Mouse (Mus musculus): Measurements from ENCODE around the gene Gtf2a2. TPM values are rescaled to one million over a fixed set of nuclear protein-coding genes. Genes with fewer than 3 reads are reported as not detected.
"Not testable (repeated sequence)": the region's sequence is repeated elsewhere in the genome, so short reads cannot be mapped to it uniquely, and the experiment has no call there.

Gene Gtf2a2
- polyA plus RNA-seq, 1 experiment from 2014 or later, result 148 TPM

DNA sequence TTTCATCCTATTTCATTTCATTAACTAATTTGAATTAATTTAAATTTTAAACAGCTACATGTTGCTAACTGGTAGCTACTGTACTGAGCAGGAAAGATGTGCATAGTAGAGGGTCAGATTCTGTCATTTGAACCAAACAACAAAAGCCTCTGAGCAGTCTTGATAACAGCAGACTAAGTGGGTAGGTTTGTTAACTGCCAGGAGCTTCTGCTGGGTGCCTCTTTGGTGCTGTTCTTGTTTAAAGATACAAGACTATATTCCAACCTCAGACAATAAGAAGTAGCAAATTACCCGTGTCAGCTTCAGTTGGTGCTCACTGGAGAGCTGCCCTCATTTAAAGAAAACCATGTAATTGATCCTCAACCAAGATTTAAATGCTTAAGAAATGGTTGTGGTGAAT lies 9.3 kb downstream of the Gtf2a2 start:
- 51% methylated on average over 1 of the region's 1 CpGs for WGBS
- H3K4me1 ChIP-seq (replicated peaks), result peaks cover 22% of the 10 kb centered on the region
- no peaks in the 10 kb centered on the region for H3K9me3 ChIP-seq (replicated peaks)

DNA sequence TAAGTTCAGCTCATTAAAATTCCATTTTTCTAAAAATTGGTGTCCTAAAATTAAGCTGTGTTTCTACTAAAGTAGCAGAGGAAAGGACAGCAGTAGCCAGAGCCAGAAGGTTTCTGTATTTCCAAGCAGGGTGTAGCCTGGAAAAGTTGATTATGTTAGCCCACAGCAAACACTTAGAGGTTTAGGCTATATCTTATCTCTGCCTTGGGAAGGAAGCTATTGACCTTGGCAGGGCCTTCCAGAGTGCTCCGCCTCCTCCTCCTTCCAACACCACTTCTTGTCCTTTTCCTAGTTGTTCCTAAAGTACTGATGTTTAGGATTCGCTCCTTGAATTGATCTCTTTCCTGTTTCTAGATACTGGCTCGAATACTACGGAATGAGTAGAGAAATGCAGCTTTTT lies 9.7 kb downstream of the Gtf2a2 start:
- Histone ChIP-seq H3K27me3 (replicated peaks) (no peaks in the 10 kb centered on the region), H3K9me3 (replicated peaks) (no peaks in the 10 kb centered on the region), H3K4me1 (replicated peaks) (peaks cover 22% of the 10 kb centered on the region), H3K27ac (ENCODE audit: poor library complexity, severe bottlenecking) (no peak overlapping the region), H3K9ac (no peak overlapping the region), H3K36me3 (peaks cover 16% of the 10 kb centered on the region), H3K4me2 (no peak overlapping the region), H3K4me3 (no peak overlapping the region)
- ATAC-seq (ENCODE audit: insufficient number of reproducible peaks, low FRiP score), result peak; percentile 82
- WGBS, result 47% methylated on average over 4 of the region's 4 CpGs

More for the DNA sequence above, 9.3 kb downstream of the Gtf2a2 start:
- H3K27me3 ChIP-seq (replicated peaks), result no peaks in the 10 kb centered on the region
- H3K9ac ChIP-seq, result 0 out of 2 replicates have a peak overlapping the region, but pooled peaks have one; percentile 13
- peaks cover 17% of the 10 kb centered on the region for H3K36me3 ChIP-seq
- H3K4me2 ChIP-seq, result no peak overlapping the region
- H3K4me3 ChIP-seq, result no peak overlapping the region
- no peak for ATAC-seq (ENCODE audit: insufficient number of reproducible peaks, low FRiP score)
- peak overlapping the region; percentile 64; the same call in 1 of the 2 replicates for H3K27ac ChIP-seq (ENCODE audit: poor library complexity, severe bottlenecking)

DNA sequence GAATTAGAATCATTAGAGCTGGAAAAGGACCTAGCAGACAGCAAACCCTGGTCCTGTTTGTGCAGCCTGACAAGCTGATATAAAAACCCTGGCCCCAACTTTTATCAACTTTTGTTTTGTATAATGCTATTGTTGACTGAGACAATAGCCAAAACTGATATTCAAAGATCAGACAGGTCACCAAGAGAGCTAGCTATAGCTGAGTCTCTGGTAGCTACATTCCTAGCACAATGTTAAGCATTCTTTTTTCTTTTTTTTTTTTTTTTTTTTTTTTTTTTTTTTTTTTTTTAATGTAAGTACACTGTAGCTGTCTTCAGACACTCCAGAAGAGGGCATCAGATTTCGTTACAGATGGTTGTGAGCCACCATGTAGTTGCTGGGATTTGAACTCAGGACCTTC lies 11.3 kb downstream of the Gtf2a2 start:
- peaks cover 22% of the 10 kb centered on the region for H3K4me1 ChIP-seq (replicated peaks)
- H3K27ac ChIP-seq (ENCODE audit: poor library complexity, severe bottlenecking); H3K9ac ChIP-seq; H3K9me3 ChIP-seq (replicated peaks); H3K4me3 ChIP-seq; H3K27me3 ChIP-seq (replicated peaks); H3K4me2 ChIP-seq; ATAC-seq (ENCODE audit: insufficient number of reproducible peaks, low FRiP score): not testable (repeated sequence)
- WGBS, result 80% methylated on average over 1 of the region's 1 CpGs
- H3K36me3 ChIP-seq, result peaks cover 12% of the 10 kb centered on the region

DNA sequence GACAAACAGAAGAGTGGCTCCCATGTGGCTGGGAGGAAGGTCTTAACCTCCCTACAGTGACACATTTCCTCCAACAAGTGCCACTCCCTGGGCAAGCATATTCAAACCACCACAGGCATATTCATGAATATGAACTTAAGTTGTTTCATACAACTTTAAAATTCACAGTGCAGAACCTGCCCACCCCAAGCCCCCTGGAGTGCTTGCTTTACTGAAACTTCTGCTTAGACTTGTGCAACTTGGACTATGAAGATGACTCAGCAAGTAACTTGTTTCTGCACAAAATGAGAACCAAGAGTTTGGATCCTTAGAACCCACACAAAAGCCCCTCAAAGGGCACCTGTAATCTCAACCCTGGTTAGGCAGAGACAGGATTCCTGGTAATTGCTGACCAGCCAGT lies 12.3 kb downstream of the Gtf2a2 start:
- Histone ChIP-seq H3K9ac (no peak overlapping the region), H3K27me3 (replicated peaks) (no peaks in the 10 kb centered on the region), H3K27ac (ENCODE audit: poor library complexity, severe bottlenecking) (no peak overlapping the region), H3K4me2 (no peak overlapping the region), H3K9me3 (replicated peaks) (no peaks in the 10 kb centered on the region), H3K4me1 (replicated peaks) (peaks cover 22% of the 10 kb centered on the region), H3K4me3 (no peak overlapping the region), H3K36me3 (peaks cover 8% of the 10 kb centered on the region)
- ATAC-seq (ENCODE audit: insufficient number of reproducible peaks, low FRiP score), result no peak

DNA sequence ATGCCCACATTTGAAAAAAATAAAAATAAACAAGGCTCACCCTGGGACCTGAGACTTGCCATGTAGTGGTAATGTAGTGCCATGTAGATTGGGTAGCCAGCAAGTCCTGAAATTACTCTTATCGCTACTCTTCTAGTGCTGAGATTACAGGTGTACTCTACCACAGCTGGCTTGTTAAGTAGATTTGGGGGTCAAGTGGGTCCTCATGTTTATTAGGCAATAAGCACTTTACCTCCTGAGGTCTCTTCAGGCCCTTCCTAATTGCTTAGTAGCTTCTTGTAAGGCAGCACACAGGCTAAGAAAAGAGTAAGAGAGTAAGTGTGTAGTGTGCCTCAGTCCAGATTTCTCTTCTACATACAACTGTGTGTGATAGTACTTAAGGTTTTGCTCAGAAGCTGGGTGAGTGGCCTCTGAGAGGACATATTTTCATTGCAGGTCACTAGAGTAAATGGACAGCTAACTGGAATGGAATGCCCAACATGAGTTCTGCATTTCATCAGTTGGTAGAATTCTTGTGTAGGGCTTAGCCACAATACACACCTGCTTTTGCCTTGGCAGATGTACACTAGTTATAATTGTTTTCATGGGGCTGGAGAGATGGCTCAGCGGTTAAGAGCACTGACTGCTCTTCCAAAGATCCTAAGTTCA lies 13.1 kb downstream of the Gtf2a2 start:
- Histone ChIP-seq H3K4me3 (no peak overlapping the region), H3K9me3 (replicated peaks) (no peaks in the 10 kb centered on the region), H3K4me1 (replicated peaks) (peaks cover 22% of the 10 kb centered on the region), H3K27ac (ENCODE audit: poor library complexity, severe bottlenecking) (no peak overlapping the region), H3K9ac (no peak overlapping the region), H3K4me2 (no peak overlapping the region), H3K36me3 (peaks cover 3% of the 10 kb centered on the region), H3K27me3 (replicated peaks) (no peaks in the 10 kb centered on the region)
- WGBS, result 89% methylated on average over 2 of the region's 2 CpGs
- no peak for ATAC-seq (ENCODE audit: insufficient number of reproducible peaks, low FRiP score)

DNA sequence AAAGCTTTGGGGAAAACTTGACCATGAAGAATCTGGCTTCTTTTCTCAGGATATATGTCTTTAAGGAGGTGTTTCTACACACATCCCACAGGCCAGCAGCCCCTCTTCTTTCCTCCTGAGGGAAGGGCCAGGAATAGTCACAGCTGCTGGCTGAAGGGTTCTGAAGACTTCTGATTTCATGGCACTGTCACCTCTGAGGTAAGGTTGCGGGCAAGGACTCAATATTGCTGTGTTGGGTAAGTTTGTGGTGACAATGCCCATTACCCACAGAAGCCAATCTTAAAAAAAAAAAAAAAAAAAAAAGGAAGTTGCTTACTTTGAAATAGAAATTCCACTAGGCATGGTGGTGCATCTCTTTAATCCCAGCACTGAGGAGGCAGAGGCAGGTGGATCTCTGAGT lies 19.8 kb downstream of the Gtf2a2 start:
- Histone ChIP-seq H3K4me2 (no peak overlapping the region), H3K27ac (ENCODE audit: poor library complexity, severe bottlenecking) (no peak overlapping the region), H3K4me1 (replicated peaks) (0 out of 2 replicates have a peak, but pooled peaks cover 5% of the 10 kb centered on the region), H3K27me3 (replicated peaks) (0 out of 2 replicates have a peak, but pooled peaks cover 3% of the 10 kb centered on the region), H3K9ac (no peak overlapping the region), H3K36me3 (no peaks in the 10 kb centered on the region), H3K4me3 (no peak overlapping the region), H3K9me3 (replicated peaks) (no peaks in the 10 kb centered on the region)
- no peak for ATAC-seq (ENCODE audit: insufficient number of reproducible peaks, low FRiP score)
- WGBS, result 81% methylated on average over 1 of the region's 1 CpGs

DNA sequence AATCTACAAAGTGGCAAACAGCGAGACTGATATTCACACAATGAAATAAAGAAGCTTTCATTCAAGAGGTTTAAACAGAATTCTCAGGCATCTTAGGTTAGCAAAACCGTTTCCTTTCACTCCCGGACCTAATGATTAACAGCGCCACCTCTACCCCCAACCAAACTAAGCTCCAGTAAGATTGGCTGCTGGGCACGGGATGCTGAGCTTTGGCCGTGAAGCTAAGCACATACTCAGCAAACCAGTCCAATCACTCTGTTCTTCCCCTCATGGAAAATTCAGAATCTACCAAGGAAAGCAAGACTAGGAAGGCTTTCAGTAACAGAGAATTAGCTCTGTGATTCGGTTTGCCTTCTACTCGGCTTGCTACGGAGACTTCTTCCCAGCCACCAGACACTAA lies 20.7 kb downstream of the Gtf2a2 start:
- H3K4me3 ChIP-seq, result no peak overlapping the region
- no peak for ATAC-seq (ENCODE audit: insufficient number of reproducible peaks, low FRiP score)
- H3K9me3 ChIP-seq (replicated peaks), result no peaks in the 10 kb centered on the region
- no peak overlapping the region for H3K27ac ChIP-seq (ENCODE audit: poor library complexity, severe bottlenecking)
- no peak overlapping the region for H3K9ac ChIP-seq
- H3K4me1 ChIP-seq (replicated peaks), result 0 out of 2 replicates have a peak, but pooled peaks cover 5% of the 10 kb centered on the region
- H3K4me2 ChIP-seq, result no peak overlapping the region
- H3K27me3 ChIP-seq (replicated peaks), result 0 out of 2 replicates have a peak, but pooled peaks cover 3% of the 10 kb centered on the region
- no peaks in the 10 kb centered on the region for H3K36me3 ChIP-seq
- 77% methylated on average over 9 of the region's 9 CpGs for WGBS

DNA sequence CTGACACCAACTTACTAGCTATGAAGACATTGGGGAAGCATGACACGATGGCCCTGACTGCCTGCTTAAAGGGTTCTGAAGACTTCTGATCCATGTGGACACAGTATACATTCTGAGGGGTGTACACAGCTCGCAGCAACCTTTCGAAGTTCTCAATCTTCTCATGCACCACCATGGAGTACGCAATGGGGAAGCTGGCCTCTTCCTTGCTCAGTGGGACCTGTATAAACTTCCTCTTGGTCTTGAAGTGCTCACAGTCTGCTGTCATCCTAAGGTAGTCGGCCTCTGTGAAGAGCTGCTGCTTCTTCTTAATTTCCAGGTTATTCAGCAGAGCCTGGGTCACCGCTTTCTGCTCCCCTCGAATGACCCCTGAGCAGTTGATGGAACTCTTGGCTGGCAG lies 22.4 kb downstream of the Gtf2a2 start:
- ATAC-seq (ENCODE audit: insufficient number of reproducible peaks, low FRiP score), result no peak
- no peak overlapping the region for H3K4me3 ChIP-seq
- no peak overlapping the region for H3K4me2 ChIP-seq
- H3K9me3 ChIP-seq (replicated peaks), result peaks cover 3% of the 10 kb centered on the region; the same call in 1 of the 2 replicates
- H3K27ac ChIP-seq (ENCODE audit: poor library complexity, severe bottlenecking), result no peak overlapping the region
- WGBS, result 81% methylated on average over 7 of the region's 7 CpGs
- no peaks in the 10 kb centered on the region for H3K36me3 ChIP-seq
- H3K27me3 ChIP-seq (replicated peaks), result 0 out of 2 replicates have a peak, but pooled peaks cover 3% of the 10 kb centered on the region
- H3K9ac ChIP-seq, result no peak overlapping the region
- 0 out of 2 replicates have a peak, but pooled peaks cover 5% of the 10 kb centered on the region for H3K4me1 ChIP-seq (replicated peaks)

DNA sequence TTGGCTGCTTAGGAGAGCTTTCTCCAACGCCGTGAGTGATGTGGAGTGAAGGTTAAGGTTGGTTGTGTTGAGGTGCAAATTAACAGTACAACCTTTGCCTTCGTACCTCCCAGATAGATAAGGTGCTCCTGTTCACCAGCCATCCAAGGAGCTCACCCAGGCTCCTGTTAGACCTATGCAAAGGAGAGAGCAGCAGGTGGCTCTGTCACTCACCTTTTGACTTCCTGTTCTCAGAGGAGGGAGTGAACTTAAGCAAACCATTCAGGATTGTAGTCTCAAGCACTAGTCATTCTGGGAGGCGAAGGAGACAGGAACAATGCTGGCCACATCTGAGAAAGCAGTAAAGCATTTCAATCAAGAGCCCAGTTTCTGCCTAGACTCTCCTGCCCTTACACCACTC lies 24.3 kb downstream of the Gtf2a2 start:
- 59% methylated on average over 4 of the region's 4 CpGs for WGBS
- Histone ChIP-seq H3K27ac (ENCODE audit: poor library complexity, severe bottlenecking) (no peak overlapping the region), H3K9me3 (replicated peaks) (peaks cover 3% of the 10 kb centered on the region; the same call in 1 of the 2 replicates), H3K4me1 (replicated peaks) (0 out of 2 replicates have a peak, but pooled peaks cover 5% of the 10 kb centered on the region), H3K27me3 (replicated peaks) (0 out of 2 replicates have a peak, but pooled peaks cover 3% of the 10 kb centered on the region), H3K36me3 (no peaks in the 10 kb centered on the region), H3K4me2 (no peak overlapping the region), H3K9ac (no peak overlapping the region), H3K4me3 (no peak overlapping the region)
- no peak for ATAC-seq (ENCODE audit: insufficient number of reproducible peaks, low FRiP score)

DNA sequence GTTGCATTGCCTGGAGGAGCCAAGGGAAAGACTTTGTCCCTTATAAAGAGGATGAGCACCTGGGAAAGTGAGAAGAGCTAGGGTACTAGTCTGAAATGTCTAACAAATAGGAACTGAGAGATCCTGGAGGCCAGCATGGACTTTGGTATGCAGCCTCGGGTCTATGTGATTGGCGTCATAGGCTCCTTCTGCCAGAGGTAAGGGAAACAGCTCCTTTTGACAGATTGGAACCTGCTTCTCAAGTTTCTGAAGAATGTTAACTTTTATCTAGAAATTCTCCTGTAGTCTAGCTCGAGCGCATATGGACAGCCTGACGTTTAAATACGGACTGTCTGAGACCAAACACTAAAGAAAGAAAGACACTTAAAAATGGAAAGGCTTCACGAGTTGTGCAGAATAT lies 25.6 kb downstream of the Gtf2a2 start, which contains the start of gene Gcnt3:
Gcnt3 (minus strand) TSS at position 101 of the 400 bp plus-strand sequence.
- Histone ChIP-seq H3K4me3 (no peak within 1 kb of the TSS), H3K27ac (ENCODE audit: poor library complexity, severe bottlenecking) (no peak within 1 kb of the TSS), H3K4me2 (no peak within 1 kb of the TSS), H3K4me1 (replicated peaks) (0 out of 2 replicates have a peak, but pooled peaks cover 5% of the 10 kb centered on the region), H3K36me3 (no peaks in the 10 kb centered on the region), H3K9ac (no peak within 1 kb of the TSS), H3K27me3 (replicated peaks) (0 out of 2 replicates have a peak, but pooled peaks cover 3% of the 10 kb centered on the region), H3K9me3 (replicated peaks) (peaks cover 3% of the 10 kb centered on the region; the same call in 1 of the 2 replicates)
- ATAC-seq (ENCODE audit: insufficient number of reproducible peaks, low FRiP score), result no peak
- 71% methylated on average over 7 of the region's 7 CpGs for WGBS

DNA sequence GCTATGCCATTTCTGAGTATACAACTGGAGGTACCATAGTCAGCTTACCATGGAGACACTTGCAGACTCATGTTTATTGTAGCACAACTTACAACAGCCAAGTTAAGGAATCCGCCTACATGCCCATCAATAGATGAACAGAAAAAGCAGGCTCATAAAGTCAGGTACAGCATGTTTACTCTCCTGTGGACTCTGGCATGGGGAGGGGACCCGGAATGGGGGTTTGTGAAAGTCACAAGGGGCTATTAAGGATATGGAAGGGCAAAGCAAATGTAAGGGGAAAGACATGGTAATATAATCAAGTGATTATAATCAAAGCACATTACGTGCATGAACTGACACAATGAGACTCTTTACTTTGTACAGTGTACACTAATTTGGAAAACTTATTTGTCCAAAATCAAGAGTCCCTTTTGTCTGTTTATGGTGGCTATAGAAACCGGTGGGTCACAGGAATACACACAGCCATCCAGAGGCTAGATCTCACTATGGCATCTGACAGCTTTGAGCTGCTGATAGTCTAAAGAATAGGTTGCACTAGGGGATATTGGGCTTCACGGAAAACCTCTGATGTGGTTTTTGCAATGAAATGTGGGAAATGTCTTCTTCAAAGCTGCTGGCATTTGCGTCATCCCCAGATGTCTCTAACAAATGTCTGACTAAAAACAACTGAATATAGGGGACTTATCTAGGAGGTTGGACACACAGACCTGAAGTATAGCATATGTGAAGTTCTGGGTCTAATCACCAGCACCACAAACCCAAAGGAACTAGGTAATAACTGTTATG lies 27.4 kb downstream of the Gtf2a2 start:
- no peak overlapping the region for H3K9ac ChIP-seq

More for the DNA sequence above, 27.4 kb downstream of the Gtf2a2 start:
- no peak overlapping the region for H3K27ac ChIP-seq (ENCODE audit: poor library complexity, severe bottlenecking)
- no peak overlapping the region for H3K4me3 ChIP-seq
- H3K27me3 ChIP-seq (replicated peaks), result no peaks in the 10 kb centered on the region
- ATAC-seq (ENCODE audit: insufficient number of reproducible peaks, low FRiP score), result no peak
- H3K36me3 ChIP-seq, result no peaks in the 10 kb centered on the region
- H3K4me1 ChIP-seq (replicated peaks), result 0 out of 2 replicates have a peak, but pooled peaks cover 5% of the 10 kb centered on the region
- peaks cover 3% of the 10 kb centered on the region; the same call in 1 of the 2 replicates for H3K9me3 ChIP-seq (replicated peaks)
- WGBS, result 82% methylated on average over 6 of the region's 6 CpGs
- H3K4me2 ChIP-seq, result no peak overlapping the region
